Mouse (Mus musculus) cerebellum, adult 11 months (tissue): ENCODE data around the gene Blvra.
"Not testable (repeated sequence)": the region's sequence is repeated elsewhere in the genome, so short reads cannot be mapped to it uniquely, and the experiment has no call there.

Source experiments
- DNase-seq: peaks from one replicate; pipeline ENCODE4 v3.0.0; 2022

Blvra gene

DNA sequence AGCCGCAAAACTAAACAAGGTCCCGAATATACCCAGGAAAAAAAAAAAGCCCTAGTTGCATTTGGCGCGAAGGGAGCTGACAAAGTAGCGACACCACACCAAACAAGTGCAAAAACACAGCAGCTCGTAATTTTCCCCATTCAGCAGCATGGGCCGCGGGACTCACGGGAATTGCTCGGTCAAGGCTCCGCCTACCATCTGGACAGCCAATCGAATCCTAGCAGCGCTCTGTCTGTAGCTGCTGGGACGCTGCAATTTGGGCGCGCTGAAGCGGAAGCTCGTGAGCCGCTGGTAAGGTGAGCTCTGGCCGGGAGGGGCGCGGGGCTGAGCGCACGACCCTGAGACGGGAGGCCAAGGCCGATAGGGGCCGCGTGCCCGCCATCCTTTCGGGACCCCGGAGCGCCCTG, at the start of gene Blvra:
TSS of gene Blvra (plus strand) at position 231 of the 407 bp plus-strand sequence.
- DNase-seq: peak; percentile 80

DNA sequence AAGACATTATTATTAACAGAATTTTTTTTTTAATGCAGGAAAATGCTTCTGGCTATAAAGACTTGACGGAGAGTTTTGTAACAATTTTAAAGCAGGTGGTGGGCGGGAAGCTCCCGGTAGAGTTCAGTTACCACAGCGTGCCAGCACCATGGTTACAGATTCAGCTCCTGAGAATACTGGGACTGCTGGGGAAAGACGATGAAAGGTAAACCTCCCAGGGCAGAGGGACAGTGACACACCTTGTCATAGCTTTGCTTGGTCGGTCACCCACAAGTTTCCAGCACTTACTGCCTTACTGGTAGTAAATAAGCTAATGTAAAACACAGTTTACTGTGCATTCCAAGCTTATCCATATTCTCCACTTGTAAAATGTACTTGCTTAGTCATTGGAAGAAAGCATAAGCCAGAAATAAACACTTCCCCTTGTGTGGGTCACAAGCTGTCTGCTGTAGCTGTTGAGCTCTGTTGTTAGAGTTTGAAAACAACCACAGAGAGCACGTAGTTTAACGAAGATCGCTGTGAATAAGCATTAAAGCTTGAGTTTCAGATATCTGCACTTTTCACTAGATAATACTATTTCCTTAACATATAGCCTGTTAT, 35.4 kb upstream of the Blvra start:
- DNase-seq: no peak

- DNase-seq: no peak
Observed at GRCm38 (mm10) chr2:127037299-127037698, 33.2 kb upstream of the Blvra start.

- DNase-seq: no peak
Observed at GRCm38 (mm10) chr2:127061471-127061870, 9.0 kb upstream of the Blvra start.

- no peak for DNase-seq
Observed at GRCm38 (mm10) chr2:127068806-127069205, 1.7 kb upstream of the Blvra start.

DNA sequence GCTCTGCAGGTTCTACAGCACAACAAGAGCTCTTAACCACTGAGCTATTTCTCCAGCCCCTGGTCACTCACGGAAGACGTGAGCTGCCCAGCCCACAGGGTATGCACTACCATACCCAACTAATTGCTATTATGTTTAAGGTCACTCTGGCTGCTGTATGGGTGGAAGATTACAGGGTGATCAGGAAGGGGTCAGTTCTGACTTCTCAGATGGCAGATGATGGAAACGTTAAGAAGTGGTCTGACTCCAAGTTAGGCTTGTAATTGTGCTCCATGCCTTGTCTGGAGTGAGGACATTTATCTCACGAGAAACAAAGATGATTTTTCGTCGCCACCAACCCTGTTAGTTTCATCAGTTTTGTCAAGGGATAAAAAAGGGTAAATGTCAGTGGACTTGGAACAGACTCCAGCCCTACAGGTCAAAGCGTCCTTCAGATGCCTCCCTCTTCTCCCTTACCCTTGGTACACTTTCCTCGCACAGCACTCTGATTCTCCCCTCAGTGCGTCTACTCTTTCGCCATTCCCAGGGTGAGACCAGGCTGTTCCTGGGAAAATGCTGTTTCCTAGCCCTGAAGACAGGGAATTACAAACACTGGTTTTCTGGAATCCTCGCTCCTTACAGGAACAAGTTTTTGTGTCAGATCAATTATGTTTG, 557 bp upstream of the Blvra start:
- no peak for DNase-seq

GRCm38 (mm10) chr2:127070879-127071278, 414 bp downstream of the Blvra start:
- DNase-seq: no peak

GRCm38 (mm10) chr2:127074116-127074515, 3.7 kb downstream of the Blvra start:
- DNase-seq: no peak

- no peak for DNase-seq
Observed at GRCm38 (mm10) chr2:127077611-127078010, 7.1 kb downstream of the Blvra start.

GRCm38 (mm10) chr2:127079066-127079465, 8.6 kb downstream of the Blvra start:
- DNase-seq: not testable (repeated sequence)

DNA sequence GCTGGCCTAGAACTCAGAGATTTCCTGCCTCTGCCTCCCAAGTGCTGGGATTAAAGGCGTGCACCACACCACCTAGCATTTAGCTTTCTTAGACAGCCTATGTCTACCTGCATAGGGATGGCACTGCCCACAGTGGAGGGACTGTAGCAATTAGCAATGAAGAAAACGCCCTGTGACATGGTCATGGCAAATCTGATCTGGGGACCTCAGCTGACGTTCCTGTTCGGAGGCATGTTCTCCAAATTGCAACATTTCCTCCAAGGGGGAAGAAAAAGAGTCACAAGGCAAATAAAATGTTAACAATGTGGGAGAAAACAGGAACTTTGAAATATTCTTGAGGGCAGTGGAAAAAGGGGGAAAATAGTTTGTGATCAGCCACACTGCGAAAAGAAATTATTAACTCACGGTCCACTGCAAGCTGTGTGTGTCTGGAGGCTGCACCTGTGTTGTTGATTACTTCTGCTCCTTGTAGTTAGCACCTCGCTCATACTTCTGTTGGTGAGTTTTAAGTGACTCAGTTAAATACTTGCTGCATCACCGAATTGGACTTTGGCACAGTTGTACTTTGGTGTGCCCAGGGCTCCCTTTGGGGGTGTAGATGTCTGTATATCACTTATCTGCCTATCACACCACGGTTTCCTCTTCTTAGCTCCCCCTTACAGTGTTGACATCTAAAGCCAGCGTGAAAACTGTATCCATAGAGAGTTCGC, 9.6 kb downstream of the Blvra start:
- no peak for DNase-seq

DNA sequence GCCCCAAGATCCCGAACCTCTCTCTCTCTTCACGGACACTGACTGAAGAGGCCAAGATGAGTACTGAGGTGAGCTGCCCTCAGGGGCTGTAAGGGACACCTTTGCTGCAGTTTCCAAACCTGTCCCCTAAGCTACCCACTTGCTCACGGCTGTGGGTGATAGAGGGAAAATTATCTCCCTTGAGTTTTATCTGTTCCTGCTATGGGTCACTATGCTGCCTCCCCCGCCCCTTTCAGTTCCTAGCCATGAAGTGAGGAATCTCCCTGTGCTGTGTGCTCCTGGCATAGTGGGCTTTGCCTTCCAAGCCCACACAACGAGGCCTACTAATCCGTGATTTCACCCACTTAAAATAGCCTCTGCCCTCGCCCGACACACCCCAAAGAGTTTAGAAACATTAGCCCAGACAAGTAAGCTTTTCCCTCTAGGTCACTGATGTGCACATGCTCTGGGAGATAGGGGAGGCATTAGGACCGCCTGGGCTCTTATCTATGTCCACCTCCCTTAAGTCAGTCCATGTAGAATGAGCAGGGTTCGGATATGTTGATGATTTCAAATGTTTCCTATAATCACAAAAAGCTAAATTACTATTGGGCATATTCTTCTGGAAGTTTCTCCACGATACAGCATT, 10.2 kb downstream of the Blvra start:
- no peak for DNase-seq

DNA sequence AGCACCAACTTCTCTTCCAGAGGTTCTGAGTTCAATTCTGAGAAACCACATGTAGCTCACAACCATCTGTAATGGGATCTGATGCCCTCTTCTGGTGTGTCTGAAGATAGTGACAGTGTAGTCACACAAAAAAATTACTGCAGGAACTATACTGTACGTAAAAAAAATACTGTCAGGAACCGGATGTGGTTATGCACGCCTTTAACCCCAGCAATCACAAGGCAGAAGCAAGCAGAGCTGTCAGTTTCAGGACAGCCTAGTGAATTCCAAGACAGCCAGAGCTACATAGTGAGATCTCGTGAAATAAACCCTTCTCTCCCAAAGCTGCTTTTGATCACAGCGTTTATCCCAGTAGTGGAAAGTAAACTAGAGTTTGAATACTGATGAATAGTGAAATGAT, 15.8 kb downstream of the Blvra start:
- no peak for DNase-seq

DNA sequence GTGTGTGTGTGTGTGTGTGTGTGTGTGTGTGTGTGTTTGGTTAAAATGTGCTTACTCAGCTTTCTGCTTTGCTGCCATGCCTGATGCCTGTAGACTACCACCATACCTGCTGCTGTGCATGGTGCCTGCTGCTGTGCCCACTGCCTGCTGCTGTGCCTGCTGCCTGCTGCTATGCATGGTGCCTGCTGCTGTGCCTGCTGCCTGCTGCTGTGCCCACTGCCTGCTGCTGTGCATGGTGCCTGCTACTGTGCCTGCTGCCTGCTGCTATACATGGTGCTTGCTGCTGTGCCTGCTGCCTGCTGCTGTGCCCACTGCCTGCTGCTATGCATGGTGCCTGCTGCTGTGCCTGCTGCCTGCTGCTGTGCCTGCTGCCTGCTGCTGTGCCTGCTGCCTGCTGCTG, 19.7 kb downstream of the Blvra start:
- DNase-seq: not testable (repeated sequence)

DNA sequence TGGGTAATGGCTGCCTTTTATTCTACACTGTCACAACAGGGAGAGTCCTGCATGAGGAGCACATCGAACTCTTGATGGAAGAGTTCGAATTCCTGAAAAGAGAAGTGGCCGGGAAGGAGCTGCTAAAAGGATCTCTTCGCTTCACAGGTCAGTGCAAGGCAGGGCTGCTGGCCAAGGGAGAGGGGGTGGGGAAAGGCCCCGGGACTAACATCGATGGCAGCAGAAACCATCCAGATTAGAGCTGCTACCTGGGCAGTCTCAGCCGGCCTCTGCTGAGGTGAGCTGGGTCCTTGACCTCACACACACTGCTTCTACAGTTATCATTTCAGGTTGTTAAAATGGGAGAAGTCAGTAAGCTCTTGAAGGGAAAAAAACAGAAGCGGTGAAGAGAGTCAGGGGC, 21.5 kb downstream of the Blvra start:
- DNase-seq: no peak

DNA sequence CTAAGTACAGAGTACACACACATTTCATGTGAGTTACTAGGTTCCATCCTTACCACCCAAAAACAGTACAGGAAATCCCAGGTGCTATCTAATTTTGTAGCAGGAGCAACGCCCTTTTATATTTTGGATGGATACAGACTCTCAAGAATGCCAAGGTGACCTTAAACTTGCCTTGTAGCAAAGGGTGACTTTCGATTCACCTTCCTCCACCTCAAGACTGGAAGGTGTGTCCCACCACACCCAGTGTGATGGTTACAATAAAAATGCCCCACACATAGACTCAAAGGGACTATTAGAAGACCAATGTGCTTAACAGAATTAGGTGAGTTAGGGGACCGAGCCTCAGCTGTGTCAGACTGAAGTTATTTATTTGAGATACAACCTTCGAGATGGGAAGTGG, 38.5 kb downstream of the Blvra start:
- DNase-seq: no peak

DNA sequence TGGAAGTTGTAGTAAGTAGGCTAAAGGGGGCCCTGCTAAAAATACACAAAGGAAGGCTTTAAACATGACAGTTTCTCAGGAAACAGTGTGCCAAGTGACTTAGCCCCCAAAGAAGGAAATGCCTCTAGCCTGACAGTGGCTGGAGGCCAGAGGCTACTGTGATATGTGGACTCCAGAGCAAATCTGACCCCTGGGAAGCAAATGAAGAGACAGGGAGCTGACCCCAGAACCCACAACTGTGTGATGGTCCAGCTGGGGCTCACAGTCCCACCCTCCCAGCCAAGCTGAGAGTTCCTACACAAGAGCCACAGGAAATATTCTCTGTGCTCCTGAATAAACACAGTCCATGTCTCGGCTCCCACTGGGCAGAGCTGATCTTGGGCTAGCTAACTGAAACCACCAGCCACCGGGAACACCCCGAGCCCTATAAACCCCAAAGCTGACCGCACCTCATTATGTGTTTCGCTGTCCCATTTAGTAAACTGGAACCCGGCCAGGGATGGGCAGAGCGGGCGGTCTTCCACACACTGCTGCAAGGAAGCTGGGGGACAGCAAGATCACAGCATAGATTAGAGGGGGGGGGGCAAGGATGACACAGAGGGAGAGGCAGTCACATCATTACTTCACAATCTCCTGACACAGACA, 51.2 kb downstream of the Blvra start:
- no peak for DNase-seq

GRCm38 (mm10) chr2:127128926-127129325, 58.5 kb downstream of the Blvra start:
- DNase-seq: no peak

- DNase-seq: no peak
Observed at GRCm38 (mm10) chr2:127131353-127131752, 60.9 kb downstream of the Blvra start.

DNA sequence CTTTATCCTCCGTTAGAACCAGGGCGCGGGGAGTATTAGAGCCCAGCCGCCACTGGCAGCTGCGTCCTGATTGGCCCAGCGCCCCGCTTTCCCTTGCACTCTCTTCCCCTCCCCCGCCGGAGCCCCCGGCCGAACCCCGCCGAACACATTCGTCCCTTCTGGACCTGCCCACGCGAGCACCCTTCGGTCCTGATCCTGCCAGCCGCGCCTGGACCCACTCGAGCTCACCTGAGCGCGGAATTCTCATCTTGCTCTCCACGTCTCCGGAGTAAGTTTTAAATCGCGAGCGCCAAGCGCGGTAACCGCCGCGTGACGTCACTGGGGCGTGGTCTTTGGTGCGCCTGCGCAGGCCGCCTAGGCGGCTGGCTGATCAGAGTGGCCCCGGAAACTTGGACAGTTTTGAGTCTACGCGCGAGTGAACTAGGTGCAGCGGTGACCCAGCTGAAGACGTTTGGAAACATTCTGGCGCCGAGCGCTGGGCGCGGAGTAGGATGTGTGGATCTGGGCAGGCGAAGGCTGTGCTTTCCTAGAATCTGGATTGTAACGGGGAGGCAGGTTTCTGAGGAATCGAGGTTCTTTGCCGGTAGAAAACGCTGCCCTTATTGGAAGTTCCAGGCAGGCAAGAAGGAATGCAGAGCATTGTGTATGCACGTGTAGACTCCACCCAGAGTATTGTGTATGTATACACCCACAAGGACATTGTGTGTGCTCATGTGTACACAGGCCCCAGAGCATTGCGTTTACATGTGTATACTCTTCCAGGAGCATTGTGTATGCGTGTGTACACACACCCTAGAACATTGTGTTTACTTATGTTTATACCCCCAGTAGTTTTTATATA, 63.4 kb downstream of the Blvra start, which contains the start of gene Ncaph:
TSS of gene Ncaph (minus strand) at position 334 of the 841 bp plus-strand sequence.
- DNase-seq: peak; percentile 85

- not testable (repeated sequence) for DNase-seq
Observed at GRCm38 (mm10) chr2:127135255-127135654, 64.8 kb downstream of the Blvra start.

- no peak for DNase-seq
Observed at GRCm38 (mm10) chr2:127136979-127137378, 66.5 kb downstream of the Blvra start.
